Mouse (Mus musculus): ENCODE data around the gene Zdhhc18.

GRCm38 (mm10) chr4:133567251-133567650, 82.7 kb downstream of the Zdhhc18 start:
- TF ChIP-seq CTCF (IDR thresholded peaks at IDR 0.05; ENCODE audit: low read depth, low read length), result no peak
- TF ChIP-seq POLR2A (IDR thresholded peaks at IDR 0.05; ENCODE audit: borderline replicate concordance, low read depth, low read length), result no peak

Data from bone marrow macrophage, adult 2 months (primary cell).